Mouse (Mus musculus) liver, adult (tissue): ENCODE results near the gene BC034090.

Experiments used
- GATA4 ChIP-seq: IDR thresholded peaks from 2 replicates; pipeline ENCODE4 v1.6.1; 2014; ENCODE audit warnings: mild to moderate bottlenecking, low read length; ENCODE audit not compliant: insufficient replicate concordance

Gene BC034090

DNA sequence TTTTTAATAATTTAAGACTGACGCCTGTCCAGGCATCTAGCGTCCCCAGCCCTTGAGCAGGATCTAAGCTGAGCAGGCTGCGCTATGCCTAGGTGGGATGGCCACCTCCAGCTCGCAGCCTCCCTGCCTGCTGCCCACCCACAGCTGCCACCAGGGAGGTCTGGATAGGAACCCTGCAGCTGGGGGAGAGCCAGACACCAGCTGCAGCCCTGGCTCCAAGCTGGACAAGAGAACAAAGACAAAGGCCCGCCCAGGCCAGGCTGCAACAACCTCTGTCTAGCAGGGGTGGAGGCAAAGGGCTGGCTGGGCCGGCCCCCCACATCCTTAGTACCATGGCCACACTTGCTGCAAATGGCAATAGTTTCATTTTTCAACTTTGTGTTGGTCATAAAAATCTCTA, 31.8 kb downstream of the BC034090 start:
- TF ChIP-seq GATA4, result no peak

DNA sequence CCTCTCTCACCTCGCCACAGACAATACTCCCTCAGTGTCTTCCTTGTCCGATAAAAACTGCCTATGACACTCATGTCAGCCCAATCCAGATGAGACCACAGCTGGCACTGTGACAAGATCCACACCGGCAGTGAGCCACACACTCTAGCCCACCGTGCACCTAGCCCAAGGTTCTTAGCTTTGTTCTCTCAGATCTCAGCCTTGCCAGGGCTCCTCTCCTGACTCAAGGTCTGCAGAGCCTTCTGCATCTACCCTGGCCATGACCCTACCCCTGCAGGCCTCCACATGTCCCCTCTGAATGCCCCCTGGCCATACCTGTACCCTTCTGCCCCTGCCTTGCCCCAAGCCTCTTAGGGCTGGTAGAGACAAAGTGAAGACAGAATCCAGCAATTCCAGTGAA, 32.2 kb downstream of the BC034090 start:
- TF ChIP-seq GATA4, result no peak

DNA sequence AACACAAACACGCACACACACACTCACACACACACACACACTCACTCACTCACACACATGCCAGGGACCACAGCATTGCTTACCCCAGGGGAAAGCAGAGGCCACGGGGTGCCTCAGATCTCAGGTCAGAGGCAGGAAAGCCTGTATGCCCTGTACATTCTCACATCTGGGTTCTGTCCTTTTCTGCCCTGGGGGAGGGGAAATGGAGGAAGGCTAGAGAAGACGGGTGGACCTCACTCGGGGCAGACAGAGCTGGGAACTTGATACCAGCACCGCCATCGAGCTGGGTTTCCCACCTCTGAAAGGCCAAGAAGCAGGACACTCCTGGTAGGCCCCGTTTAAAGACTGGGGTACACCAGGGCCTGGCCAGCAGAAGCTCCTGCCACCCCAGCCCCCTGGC, 33.2 kb downstream of the BC034090 start:
- TF ChIP-seq GATA4, result no peak

DNA sequence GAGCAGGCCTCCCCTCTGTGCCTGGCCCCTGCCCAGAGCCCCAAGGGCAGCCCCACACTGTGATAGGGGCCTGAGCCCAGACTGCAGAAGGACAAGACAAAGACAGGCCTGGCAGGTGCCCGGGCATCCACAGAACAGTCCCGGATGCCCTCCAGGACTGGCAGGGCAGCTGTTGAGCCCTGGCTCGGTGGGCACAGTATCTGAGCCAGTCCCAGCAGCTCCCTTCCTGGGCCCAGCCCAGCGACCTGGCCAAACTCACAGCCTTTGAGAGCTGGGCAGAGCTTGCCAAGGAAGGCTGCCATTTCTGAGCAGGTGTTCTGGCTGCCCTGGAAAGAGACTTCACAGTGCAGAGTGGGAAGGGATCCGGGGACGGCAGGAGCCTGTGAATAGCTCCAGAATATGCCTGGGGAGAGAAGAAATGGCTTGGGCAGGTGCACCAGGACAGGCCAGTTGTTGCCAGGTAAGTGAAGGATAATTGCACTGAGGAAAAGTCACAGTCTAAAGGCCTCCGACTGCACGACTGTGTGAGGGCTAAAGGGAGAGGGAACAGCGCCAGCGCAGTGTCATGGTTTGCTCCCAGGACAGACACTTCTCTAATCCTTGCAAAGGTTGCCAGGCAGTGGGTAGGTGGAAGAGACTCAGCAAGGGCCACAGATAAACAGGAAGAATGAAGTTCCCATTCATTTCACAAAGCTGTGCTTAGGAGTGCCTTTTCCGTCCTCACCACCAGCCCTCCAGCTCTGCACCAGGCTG, 34.1 kb downstream of the BC034090 start:
- TF ChIP-seq GATA4, result no peak

DNA sequence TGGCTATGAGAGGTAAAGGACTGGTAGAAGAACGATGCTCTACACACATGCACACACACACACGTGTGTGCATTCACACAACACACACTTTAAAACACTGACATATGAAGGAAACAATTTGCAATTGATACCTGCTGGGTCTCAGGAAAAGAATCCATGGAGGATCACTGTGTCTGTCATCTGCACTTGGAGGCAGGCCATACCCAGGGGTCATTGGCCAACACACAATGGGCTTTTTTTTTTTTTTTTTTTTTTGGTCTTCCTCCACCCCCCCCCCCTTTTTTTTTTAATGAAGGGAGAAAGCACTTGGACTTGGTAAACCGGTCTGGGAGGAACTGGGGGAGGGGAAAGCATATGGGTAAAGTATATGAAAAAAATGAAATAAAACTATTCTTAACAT, 36.4 kb downstream of the BC034090 start:
- TF ChIP-seq GATA4, result no peak

DNA sequence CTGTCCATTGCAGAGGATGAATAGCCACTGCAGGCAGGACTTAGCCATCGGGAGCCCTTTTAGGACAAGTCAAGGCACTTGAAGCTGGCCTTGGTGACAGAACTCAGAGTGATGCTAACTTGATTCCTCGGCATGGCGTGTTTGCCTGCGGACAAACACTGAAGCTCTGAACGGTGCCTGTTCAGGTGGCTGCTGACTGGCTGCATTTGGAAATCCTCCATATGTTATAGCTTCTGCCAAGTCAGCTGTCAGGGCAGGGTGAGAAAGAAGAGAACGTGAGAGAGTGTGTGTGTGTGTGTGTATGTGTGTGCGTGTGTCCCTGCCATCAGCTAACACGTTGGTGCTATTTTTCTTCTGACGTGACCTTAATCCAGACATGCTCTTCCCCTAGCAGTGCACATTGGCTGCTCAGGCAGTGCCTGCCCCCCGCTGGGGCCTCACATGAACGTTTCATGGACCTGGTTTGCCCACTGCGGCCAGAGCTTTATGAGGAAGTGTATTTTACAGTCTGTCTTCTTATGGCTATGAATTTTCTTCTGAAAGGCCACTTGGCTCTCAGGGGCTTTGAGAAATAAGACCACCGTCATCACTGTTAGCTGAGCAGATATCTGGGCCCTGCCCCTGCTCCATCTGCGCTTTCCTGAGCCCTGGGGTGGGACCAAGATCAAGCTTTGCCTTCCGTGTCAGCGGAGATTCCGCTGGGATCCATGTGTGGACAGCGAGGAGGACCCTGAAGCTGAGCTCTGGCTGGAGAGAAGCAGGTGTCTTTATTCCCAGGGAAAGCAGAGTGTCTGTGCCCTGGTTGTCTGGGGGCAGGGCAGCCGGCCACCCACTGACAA, 38.2 kb downstream of the BC034090 start:
- TF ChIP-seq GATA4, result no peak

DNA sequence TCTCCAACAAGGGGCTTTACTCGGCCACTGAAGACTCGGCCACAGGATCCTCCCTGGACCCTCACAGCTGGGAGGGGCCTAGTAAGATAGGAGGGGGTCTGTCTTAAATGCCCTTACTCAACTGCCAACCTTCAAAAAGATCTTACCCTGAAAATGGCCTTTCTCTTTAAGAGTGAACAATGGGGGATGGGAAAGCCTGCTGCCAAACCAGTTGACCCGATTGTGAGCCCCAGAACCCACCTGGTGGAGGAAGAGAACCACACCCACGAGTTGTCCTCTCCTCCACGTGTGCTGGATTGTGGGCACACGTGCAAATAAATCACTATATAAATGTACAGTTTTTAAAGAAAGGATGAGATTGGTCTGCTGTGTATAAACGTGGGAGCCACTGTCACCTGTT, 38.9 kb downstream of the BC034090 start:
- no peak for TF ChIP-seq GATA4

DNA sequence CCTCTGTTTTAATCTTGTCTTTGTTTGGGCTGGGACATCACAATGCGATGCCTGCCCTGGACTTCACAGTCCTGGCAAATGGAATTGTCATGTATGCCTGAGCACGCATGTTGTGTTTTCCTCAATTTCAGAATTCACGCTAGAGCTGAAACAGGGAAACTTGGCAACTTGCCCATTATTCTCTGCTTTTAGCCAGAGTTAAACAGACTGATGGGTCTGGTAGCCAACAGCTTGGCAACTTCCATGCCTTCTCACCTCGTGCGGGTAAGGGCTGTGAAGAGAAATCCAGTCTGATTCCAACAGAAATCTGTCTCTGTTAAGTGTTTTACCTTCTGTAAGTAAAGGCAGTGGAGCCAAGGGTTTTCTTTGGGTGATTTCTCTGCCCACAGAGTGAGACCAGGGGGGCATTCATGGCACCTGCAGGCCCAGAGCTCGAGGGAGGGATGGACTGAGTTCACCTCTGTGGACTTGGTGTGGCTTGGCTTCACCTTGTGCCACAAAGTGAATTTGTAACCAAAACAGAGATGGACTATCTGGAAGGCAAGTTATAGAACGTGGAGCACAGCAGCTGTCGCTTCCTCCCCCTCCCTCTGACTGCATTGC, 39.6 kb downstream of the BC034090 start:
- no peak for TF ChIP-seq GATA4

DNA sequence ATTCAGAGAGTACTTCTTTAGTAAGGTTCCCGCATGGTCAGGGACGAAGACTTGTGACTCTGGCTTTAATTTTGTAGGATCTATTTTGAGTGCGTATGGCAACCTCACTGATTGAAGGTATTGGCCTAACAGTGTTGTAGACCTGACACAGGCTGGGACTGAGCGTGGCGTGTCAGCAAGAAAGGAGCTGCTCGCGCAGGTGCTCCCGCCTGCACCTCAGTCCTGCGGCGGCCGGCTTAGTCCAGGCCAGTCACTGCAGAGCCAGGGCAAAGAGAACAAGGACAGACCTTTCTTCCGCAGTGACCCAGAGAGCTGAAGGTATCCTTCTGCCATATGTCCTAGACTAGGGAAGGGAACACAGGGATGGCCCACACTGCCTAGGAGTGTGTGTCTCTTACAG, 40.3 kb downstream of the BC034090 start:
- no peak for TF ChIP-seq GATA4

DNA sequence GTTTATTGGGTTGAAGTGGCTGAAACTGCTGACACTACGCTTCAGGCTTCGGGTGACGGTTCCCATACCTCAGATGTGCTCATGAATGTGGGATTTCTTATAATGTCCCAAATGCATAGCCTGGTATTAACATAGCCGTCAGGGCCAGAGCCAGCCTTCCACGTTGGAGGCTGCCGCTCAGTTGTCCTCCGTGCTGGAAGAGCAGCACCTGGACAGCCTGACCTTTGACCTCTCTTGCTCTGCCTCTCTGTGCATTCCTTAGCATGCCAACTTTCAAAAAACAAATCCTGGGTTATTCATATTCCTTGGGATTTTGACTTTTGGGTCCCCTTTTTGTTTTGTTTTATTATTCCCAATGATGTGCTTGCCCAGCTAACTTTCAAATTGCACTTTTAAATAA, 41.1 kb downstream of the BC034090 start:
- no peak for TF ChIP-seq GATA4

DNA sequence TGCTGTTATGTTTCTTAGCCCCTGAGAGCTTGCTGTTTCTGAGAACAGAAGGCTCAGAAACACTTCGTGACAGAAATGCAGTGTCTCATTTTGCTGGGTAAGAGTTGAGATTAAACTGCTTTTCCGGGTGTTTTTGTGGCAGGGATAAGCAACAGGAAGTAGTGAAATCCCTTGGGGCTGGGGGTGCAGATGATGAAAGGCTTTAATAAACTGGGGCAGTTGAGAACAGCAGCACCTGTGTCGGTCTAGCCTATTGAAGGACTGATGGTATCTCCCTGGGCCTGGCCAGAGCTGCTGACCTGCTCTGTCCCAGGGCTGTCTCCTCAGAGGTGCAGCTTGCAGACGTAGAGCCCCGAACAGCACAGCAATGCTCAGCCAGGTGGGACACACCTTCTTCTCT, 41.8 kb downstream of the BC034090 start:
- no peak for TF ChIP-seq GATA4

DNA sequence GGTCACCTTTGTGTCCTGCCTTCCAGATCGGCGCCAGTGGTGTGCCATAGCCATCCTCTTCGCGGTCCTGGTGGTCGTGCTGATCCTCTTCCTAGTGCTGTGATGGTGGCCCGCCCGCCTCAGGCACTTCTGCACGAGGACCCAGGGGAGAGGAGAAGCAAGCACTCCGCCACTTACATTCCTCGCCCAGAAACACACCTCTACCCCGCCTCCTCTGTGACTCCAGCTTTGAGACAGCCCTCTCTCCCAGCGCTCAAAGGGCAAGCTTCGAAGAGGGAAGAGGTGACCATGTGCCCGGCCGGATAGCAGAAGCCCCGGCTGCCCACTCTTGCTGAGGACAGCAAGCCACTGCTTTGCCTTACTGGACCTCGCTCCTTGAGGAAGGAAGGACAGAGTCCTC, 42.3 kb downstream of the BC034090 start:
- no peak for TF ChIP-seq GATA4

DNA sequence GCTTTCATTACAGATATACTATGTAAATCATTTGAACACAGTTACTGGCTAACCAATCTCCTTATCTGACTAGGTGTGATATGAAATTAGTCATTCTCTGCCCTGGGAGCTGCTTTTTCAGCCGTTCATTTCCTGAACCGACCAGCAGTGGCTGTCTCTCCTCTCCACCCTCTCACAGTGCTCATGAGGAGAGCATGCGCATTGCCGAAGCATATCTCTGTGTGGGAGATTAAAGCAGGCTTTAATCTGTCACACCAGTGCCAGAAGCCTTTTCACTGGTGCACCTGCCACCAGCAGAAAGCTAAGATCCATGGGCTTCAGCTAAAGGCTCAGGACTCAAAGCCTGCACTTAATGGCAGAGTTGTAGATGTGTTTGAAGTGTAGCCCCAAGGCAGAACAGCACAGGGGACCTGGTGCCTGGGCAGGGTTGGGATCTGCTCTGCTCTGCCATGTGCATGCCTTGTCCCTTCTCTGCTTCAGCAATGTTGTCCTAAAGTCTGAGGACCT, 42.8 kb downstream of the BC034090 start:
- TF ChIP-seq GATA4, result no peak

DNA sequence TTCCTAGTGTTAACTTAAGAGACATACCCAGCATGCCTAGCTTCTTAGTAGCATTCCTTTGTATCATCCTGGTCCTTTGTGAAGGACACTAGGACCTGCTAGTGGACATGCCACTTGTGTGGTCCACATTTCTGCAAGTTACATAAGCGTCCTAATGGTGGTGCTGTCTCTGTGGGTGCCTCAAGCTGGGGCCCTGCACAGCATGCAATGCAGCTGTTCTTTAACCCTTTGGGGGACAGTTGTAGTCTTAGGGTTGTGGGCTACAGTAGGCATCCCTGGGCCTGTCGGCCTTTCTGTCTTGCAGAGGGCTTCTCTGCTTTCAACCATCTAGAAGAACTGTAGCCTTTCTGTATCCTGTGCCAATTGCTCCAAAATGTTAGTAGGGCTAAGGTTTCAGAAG, 43.3 kb downstream of the BC034090 start:
- TF ChIP-seq GATA4, result no peak

DNA sequence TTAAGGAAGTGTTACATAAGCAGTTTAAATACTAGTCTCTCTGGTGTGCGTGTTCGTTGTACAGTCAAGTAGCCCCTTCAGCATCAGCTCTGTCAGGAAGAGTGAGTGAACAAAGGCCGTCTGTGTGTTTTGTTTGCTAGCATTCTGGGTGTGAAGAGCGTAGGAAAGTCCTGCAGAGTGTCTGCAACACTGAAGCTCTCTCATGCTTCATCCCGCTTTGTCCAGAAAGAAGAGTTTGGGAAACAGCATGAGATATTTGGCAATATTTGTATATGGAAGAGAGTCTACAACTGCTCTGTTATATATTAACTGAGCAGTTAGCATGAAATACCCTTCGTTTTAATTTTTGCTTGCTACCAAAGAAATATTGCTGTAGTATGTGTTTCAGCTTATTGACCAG, 44.7 kb downstream of the BC034090 start:
- TF ChIP-seq GATA4, result no peak

DNA sequence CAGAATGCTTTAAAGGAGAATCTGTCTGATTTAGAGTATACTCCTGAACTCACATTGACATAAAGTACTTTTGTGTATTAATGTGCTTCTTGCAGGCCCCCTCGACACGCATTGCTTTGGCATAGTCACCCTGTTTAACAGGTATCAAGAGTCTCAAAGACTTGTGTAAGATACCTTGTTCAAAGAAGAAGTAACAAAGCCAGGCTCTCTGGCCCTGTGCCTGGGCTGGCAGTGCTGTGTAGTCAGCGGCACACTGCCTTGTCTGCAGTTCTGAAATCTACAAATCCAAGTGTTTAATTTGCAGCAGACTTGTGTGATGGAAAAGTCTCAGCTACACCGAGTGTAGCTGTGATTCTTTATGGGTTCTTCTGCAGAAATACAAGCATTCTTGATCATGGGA, 47.6 kb downstream of the BC034090 start:
- TF ChIP-seq GATA4, result no peak

DNA sequence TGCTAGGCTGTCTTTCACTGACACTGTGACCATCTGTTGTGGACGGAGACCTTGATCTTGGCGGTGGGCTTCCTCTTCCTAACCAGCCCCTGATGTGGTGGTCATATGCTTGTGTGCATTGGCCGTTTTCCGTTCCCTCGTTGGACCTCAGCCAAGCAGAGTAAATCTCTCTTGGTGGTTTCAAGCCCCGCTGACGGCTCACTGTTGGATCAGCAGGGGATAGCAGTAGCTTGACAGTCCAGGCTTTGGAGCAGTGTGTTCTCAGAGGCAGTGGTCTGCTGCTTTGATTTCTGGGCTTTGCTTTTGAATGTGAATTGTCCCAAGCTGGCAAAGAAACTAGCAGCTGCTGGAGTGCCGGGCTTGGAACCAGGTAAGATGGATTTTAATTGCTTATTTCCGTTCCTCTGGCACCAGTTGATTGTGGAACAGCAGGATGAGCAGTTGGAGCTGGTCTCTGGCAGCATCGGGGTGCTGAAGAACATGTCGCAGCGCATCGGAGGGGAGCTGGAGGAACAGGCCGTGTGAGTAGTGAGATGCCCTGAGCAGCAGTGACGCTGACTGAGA, 51.4 kb downstream of the BC034090 start:
- TF ChIP-seq GATA4, result no peak
